Mouse (Mus musculus): Measurements from ENCODE around the gene Gm3250.
"Not testable (repeated sequence)": the region's sequence is repeated elsewhere in the genome, so short reads cannot be mapped to it uniquely, and the experiment has no call there.

Gene Gm3250

GRCm38 (mm10) chr10:77750686-77751085 is 31.7 kb downstream of the Gm3250 start:
- not testable (repeated sequence) for DNase-seq

- not testable (repeated sequence) for DNase-seq
Measured at GRCm38 (mm10) chr10:77741924-77742688, 40.2 kb downstream of the Gm3250 start, which contains the start of gene Gm18596. Gene Gm18596, minus strand, starts transcription at chr10:77742638.

GRCm38 (mm10) chr10:77738929-77739328 is 43.4 kb downstream of the Gm3250 start:
- DNase-seq = no peak

- DNase-seq = no peak
Measured at GRCm38 (mm10) chr10:77735928-77736327, 46.4 kb downstream of the Gm3250 start.
